Mouse (Mus musculus): ENCODE measurements around the gene Fbxl22.

Gene Fbxl22

DNA sequence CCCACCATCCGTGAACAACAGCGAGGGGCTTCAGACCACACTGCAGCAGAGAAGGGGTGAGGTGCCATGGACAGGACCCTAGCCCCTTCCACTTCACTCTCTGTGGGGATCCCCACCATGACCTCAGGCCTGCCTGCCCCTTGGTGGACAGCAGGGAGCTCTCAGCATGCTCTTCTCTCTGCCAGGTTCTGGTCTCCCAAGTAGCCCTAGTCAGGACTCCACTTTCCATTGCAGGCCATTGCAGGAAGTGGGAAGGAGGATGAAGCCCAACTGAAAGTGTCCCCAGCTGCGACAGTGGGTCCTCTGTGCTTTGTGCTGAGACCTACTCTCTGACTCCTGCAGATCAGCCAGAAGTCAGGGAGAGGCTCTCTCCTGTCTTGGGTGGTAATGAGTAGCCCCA is 6.7 kb downstream of the Fbxl22 start:
- DNase-seq (ENCODE audit: extremely low read depth, low read depth): no peak

DNA sequence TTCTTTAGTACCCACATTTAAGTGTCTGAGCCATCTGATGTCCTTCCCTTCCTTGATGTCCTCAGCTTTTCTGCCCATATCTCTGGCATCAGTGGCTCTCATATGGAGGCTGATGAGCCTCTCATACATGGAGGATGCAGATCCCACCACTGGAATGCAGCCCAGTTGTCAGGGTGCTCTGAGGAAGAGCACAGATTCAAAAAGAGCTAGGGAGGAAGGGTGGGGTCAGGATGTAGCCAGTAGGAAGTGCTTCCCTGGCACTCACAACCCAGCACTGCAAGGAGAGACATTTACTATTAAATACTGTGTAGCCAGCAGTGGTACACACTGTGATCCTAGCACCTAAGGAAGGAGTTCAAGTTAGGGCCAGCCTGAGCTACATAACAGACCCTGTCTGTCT is 8.0 kb downstream of the Fbxl22 start:
- DNase-seq (ENCODE audit: extremely low read depth, low read depth): no peak

DNA sequence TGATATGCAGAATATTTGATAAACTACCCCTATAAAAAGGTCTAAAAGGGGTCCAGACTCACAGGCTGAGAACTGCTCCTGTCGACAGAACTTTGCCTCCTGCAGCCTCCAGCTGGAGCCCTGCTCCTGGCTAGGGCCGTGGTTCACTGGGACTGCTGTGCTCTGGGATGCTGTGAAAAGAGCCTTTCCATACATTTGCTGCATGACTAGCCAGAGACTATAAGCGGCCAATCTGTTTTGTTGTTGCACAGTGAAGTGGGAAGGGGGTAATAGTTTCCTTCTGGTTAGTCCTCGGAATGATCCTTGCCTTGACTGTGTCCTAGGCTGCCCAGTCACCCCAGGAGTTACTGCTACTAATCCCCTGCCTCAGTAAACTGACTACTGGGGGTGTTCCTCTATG is 8.4 kb downstream of the Fbxl22 start:
- DNase-seq (ENCODE audit: extremely low read depth, low read depth): no peak

GRCm38 (mm10) chr9:66505141-66505917 is 9.1 kb downstream of the Fbxl22 start:
- DNase-seq (ENCODE audit: extremely low read depth, low read depth): peak; percentile 92

DNA sequence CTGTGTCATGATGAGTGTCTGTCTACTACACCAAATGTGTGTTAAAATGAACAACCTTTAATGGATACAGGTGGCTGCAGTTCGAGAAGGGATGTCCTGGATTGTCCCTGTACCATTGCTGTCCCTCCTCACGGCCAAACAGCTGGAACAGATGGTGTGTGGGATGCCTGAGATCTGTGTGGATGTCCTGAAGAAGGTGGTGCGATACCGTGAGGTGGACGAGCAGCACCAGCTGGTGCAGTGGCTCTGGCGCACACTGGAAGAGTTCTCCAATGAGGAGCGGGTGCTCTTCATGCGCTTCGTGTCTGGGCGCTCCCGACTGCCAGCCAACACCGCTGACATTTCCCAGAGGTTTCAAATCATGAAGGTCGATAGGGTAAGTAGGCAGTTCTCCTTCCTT is 9.9 kb downstream of the Fbxl22 start:
- no peak for DNase-seq (ENCODE audit: extremely low read depth, low read depth)

DNA sequence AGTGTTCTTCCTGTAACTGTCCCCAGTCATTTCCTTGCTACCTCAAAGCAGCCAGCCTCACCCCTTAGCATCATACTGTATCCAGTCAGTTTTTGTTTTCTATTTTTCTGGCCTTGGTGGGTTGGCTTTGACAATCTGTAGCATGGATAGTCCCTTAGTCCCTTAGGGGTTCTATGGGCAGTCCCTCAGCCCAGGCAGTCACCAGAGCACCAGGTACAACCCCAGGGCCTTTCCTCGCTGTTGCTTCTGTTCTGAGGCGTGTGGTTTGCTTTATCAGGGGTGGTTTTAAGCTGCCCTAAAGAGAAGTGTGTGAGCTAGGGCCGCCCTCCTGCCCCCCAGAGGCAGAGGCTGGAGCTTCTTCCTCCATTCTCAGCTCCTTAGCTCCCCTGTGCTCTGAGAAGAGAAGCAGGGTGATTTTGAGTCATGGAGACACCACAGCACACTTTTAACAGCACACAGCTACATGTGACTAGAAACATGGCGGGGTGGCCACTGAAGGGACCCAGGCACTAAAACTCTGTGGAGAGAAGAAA is 10.4 kb downstream of the Fbxl22 start:
- DNase-seq (ENCODE audit: extremely low read depth, low read depth): peak; percentile 75

- no peak for DNase-seq (ENCODE audit: extremely low read depth, low read depth)
These were observed 13.1 kb downstream of the Fbxl22 start for GRCm38 (mm10) chr9:66501248-66501647.

- no peak for DNase-seq (ENCODE audit: extremely low read depth, low read depth)
These were observed 20.4 kb downstream of the Fbxl22 start for GRCm38 (mm10) chr9:66493992-66494391.

DNA sequence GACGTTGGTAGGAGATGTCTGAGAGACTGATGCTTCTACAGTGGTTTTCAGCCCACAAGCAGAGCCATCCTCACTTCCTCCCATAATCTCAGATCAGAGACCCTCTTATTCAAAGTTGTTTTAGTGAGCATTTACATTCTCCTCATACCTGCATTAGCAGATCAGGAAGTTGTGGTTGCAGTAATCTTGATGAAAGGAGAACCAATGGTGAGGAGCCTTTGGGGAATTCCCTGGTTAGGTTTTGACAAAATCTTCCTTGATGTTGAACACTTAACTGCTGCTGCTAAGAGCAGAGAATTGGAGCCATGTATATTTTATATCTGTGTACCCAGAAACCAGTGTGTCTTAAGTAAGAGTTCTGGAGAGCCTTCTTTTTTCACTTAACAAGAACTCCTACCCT is 22.0 kb downstream of the Fbxl22 start:
- no peak for DNase-seq (ENCODE audit: extremely low read depth, low read depth)

GRCm38 (mm10) chr9:66488786-66489185 is 25.6 kb downstream of the Fbxl22 start:
- DNase-seq (ENCODE audit: extremely low read depth, low read depth): no peak

DNA sequence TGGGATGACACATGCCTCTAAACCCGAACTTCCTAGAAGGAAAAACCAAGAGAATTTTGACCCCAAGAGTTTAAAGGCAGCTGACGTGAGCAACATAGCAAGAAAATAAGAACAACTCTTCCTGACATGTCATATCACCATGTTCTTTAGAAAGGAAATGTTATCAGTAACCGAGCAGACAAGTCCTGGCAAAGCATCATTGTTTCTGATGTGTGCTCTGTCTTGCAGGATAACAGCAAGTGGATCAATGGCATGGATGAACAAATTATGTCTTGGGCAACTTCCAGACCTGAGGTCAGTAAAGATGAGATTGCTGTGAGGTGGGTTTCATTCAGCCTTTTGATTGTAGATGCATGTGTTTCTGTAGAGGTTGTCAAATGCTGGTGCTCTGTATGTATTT is 31.0 kb downstream of the Fbxl22 start:
- no peak for DNase-seq (ENCODE audit: extremely low read depth, low read depth)

DNA sequence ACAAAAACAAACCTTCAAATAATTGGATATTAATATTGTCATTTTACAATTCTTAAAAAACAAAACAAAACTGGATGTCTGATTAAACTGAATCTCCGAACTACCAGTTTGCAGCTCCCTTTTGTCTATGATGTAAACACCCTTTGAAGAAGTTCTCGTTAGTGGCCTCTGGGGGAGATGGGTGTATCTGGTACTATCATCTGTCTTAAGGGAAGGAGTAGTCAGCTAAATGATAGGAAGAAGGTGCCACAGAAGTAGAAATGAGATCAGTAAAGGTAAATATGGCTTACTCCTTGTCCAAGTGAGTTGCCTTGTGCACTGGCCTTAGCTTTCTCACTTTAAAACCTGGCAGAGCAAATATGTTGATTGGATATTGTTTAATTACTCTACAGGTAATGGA is 36.6 kb downstream of the Fbxl22 start:
- no peak for DNase-seq (ENCODE audit: extremely low read depth, low read depth)

GRCm38 (mm10) chr9:66465087-66465486 is 49.3 kb downstream of the Fbxl22 start:
- peak; percentile 36 for DNase-seq (ENCODE audit: extremely low read depth, low read depth)

All from MEL-GATA-1-ER (cell line).